In genomic region chr2:50495141-50496056, GRCm38 (mm10) we compare ENCODE assay signal across 24 mouse cellular contexts.
DNase-seq lines count a peak whose midpoint lies in the region; ATAC-seq and TF ChIP-seq lines count a peak whose summit lies in the region.
"Had no signal": no experiment of that assay in that cellular context is flagged by ENCODE, and none has a peak within 500 bp of the region (broad histone marks: within the 10 kb centered on the region; RNA-seq: fewer than 3 reads in every experiment).

No protein-coding gene starts in this region.

- H3K9me3 ChIP-seq in hindbrain, embryonic 10.5 days, result no peaks in the 10 kb centered on the region
- H3K9me3 ChIP-seq in hindbrain, embryonic 13.5 days, result no peaks in the 10 kb centered on the region
- no peaks in the 10 kb centered on the region for H3K9me3 ChIP-seq in limb, embryonic 14.5 days (ENCODE audit: control insufficient read depth, low read length)
- no peaks in the 10 kb centered on the region for H3K9me3 ChIP-seq in limb, embryonic 10.5 days (replicated peaks)
- no peaks in the 10 kb centered on the region for H3K9me3 ChIP-seq in embryonic facial prominence, embryonic 11.5 days (replicated peaks; ENCODE audit: control insufficient read depth, low read length)
- H3K9me3 ChIP-seq: forebrain, embryonic 13.5 days; limb, embryonic 13.5 days; liver, embryonic 13.5 days; megakaryocyte, embryonic 14.5 days; neural tube, embryonic 13.5 days had no signal

- H3K4me3 ChIP-seq in hindbrain, embryonic 10.5 days, result no peak overlapping the region
- H3K4me3 ChIP-seq in hindbrain, embryonic 13.5 days, result no peak overlapping the region
- no peak overlapping the region for H3K4me3 ChIP-seq in limb, embryonic 14.5 days (replicated peaks; ENCODE audit: low read length)
- no peak overlapping the region for H3K4me3 ChIP-seq in limb, embryonic 10.5 days
- H3K4me3 ChIP-seq in embryonic facial prominence, embryonic 11.5 days (ENCODE audit: low read depth, low read length), result no peak overlapping the region
- H3K4me3 ChIP-seq: forebrain, embryonic 13.5 days; layer of hippocampus, adult 2 months; limb, embryonic 13.5 days; liver, embryonic 13.5 days; megakaryocyte, embryonic 14.5 days; myocyte; neural tube, embryonic 13.5 days had no signal

- DNase-seq in hindbrain, embryonic 10.5 days (ENCODE audit: low spot score), result peak; percentile 12
- DNase-seq in limb, embryonic 14.5 days (ENCODE audit: low spot score), result peak; percentile 11
- DNase-seq in limb, embryonic 10.5 days (ENCODE audit: low spot score), result no peak
- DNase-seq in 3134 (ENCODE audit: extremely low read depth, insufficient read length, low spot score), result peak; percentile 11
- peak; percentile 32 for DNase-seq in embryonic facial prominence, embryonic 11.5 days (ENCODE audit: low spot score)
- DNase-seq in yolk sac, embryonic 10.5 days (ENCODE audit: low spot score), result no peak
- DNase-seq in cerebellum, adult 9-11 months, result no peak
- DNase-seq: cerebellum, adult 11-12 months; cerebellum, postnatal 14 days; kidney, postnatal 14 days; layer of hippocampus, postnatal 36 days; liver, embryonic 13.5 days; thymus, postnatal 25 days had no signal

- no peaks in the 10 kb centered on the region for H3K36me3 ChIP-seq in hindbrain, embryonic 10.5 days
- no peaks in the 10 kb centered on the region for H3K36me3 ChIP-seq in hindbrain, embryonic 13.5 days
- no peaks in the 10 kb centered on the region for H3K36me3 ChIP-seq in limb, embryonic 14.5 days (ENCODE audit: control insufficient read depth, insufficient read depth, low read length)
- H3K36me3 ChIP-seq in limb, embryonic 10.5 days, result no peaks in the 10 kb centered on the region
- H3K36me3 ChIP-seq in embryonic facial prominence, embryonic 11.5 days (replicated peaks; ENCODE audit: control insufficient read depth, insufficient read depth, low read depth, low read length), result no peaks in the 10 kb centered on the region
- H3K36me3 ChIP-seq: limb, embryonic 13.5 days; liver, embryonic 13.5 days; neural tube, embryonic 13.5 days had no signal

- H3K9ac ChIP-seq in hindbrain, embryonic 13.5 days, result no peak overlapping the region
- H3K9ac ChIP-seq in limb, embryonic 14.5 days (ENCODE audit: low read depth, low read length, severe bottlenecking), result no peak overlapping the region
- H3K9ac ChIP-seq in embryonic facial prominence, embryonic 11.5 days (replicated peaks; ENCODE audit: low read length), result no peak overlapping the region
- H3K9ac ChIP-seq: forebrain, embryonic 13.5 days; hindbrain, embryonic 14.5 days; limb, embryonic 13.5 days; liver, embryonic 13.5 days; neural tube, embryonic 13.5 days had no signal

- no peaks in the 10 kb centered on the region for H3K4me1 ChIP-seq in hindbrain, embryonic 10.5 days (replicated peaks)
- H3K4me1 ChIP-seq in hindbrain, embryonic 13.5 days (replicated peaks), result no peaks in the 10 kb centered on the region
- peaks cover 6% of the 10 kb centered on the region; the same call in 1 of the 2 replicates for H3K4me1 ChIP-seq in limb, embryonic 14.5 days (ENCODE audit: control insufficient read depth, insufficient read depth, low read length)
- H3K4me1 ChIP-seq in limb, embryonic 10.5 days, result no peaks in the 10 kb centered on the region
- H3K4me1 ChIP-seq in embryonic facial prominence, embryonic 11.5 days (ENCODE audit: control insufficient read depth, insufficient read depth, low read length), result no peaks in the 10 kb centered on the region
- H3K4me1 ChIP-seq: forebrain, embryonic 13.5 days; liver, embryonic 13.5 days; megakaryocyte, embryonic 14.5 days; neural tube, embryonic 13.5 days had no signal

- 73% methylated on average over 5 of the region's 5 CpGs for WGBS in hindbrain, embryonic 10.5 days
- 82% methylated on average over 5 of the region's 5 CpGs for whole genome bisulfite sequencing in hindbrain, embryonic 13.5 days
- WGBS in limb, embryonic 14.5 days, result 40% methylated on average over 5 of the region's 5 CpGs
- WGBS in limb, embryonic 10.5 days, result 66% methylated on average over 5 of the region's 5 CpGs
- WGBS in embryonic facial prominence, embryonic 11.5 days, result 53% methylated on average over 5 of the region's 5 CpGs

- H3K4me2 ChIP-seq in hindbrain, embryonic 13.5 days, result no peak overlapping the region
- no peak overlapping the region for H3K4me2 ChIP-seq in limb, embryonic 14.5 days (replicated peaks; ENCODE audit: low read depth, low read length, severe bottlenecking)
- no peak overlapping the region for H3K4me2 ChIP-seq in embryonic facial prominence, embryonic 11.5 days (ENCODE audit: low read depth, low read length)
- H3K4me2 ChIP-seq: forebrain, embryonic 13.5 days; hindbrain, embryonic 14.5 days; limb, embryonic 13.5 days; liver, embryonic 13.5 days; neural tube, embryonic 13.5 days had no signal

- H3K27me3 ChIP-seq in hindbrain, embryonic 10.5 days (ENCODE audit: insufficient read depth, poor library complexity, severe bottlenecking), result no peaks in the 10 kb centered on the region
- no peaks in the 10 kb centered on the region for H3K27me3 ChIP-seq in hindbrain, embryonic 13.5 days
- no peaks in the 10 kb centered on the region for H3K27me3 ChIP-seq in limb, embryonic 14.5 days (ENCODE audit: control insufficient read depth, insufficient read depth, low read length)
- no peaks in the 10 kb centered on the region for H3K27me3 ChIP-seq in limb, embryonic 10.5 days (ENCODE audit: low read depth, poor library complexity, severe bottlenecking)
- H3K27me3 ChIP-seq in embryonic facial prominence, embryonic 11.5 days (ENCODE audit: control insufficient read depth, insufficient read depth, low read length), result no peaks in the 10 kb centered on the region
- H3K27me3 ChIP-seq: forebrain, embryonic 13.5 days; limb, embryonic 13.5 days; liver, embryonic 13.5 days; megakaryocyte, embryonic 14.5 days; neural tube, embryonic 13.5 days; Patski had no signal

- TF ChIP-seq POLR2A in limb, embryonic 14.5 days (IDR thresholded peaks at IDR 0.05; ENCODE audit: borderline replicate concordance, extremely low read depth, insufficient read depth, insufficient read length), result no peak

- H3K27ac ChIP-seq in hindbrain, embryonic 10.5 days, result no peak overlapping the region
- no peak overlapping the region for H3K27ac ChIP-seq in hindbrain, embryonic 13.5 days
- H3K27ac ChIP-seq in limb, embryonic 14.5 days (replicated peaks; ENCODE audit: low read depth, low read length), result no peak overlapping the region
- no peak overlapping the region for H3K27ac ChIP-seq in limb, embryonic 10.5 days
- no peak overlapping the region for H3K27ac ChIP-seq in embryonic facial prominence, embryonic 11.5 days (replicated peaks; ENCODE audit: low read depth, low read length)
- H3K27ac ChIP-seq: forebrain, embryonic 13.5 days; hindbrain, embryonic 14.5 days; layer of hippocampus, adult 2 months; limb, embryonic 13.5 days; liver, embryonic 13.5 days; neural tube, embryonic 13.5 days had no signal

- no peak for ATAC-seq in hindbrain, embryonic 13.5 days (ENCODE audit: low FRiP score)
- ATAC-seq in limb, embryonic 14.5 days (ENCODE audit: low FRiP score, low read depth), result no peak
- no peak for ATAC-seq in embryonic facial prominence, embryonic 11.5 days (replicated peaks; ENCODE audit: insufficient number of reproducible peaks, low FRiP score, low TSS enrichment, low read depth)
- ATAC-seq: forebrain, embryonic 13.5 days; inflammation-experienced regulatory T-cells, adult 6 months; midbrain, embryonic 16.5 days; Patski had no signal

Comparison
In these comparisons a context has a peak if more than half of its experiments do, and no peak if none do; other contexts are left out.
1. DNase-seq: peak in hindbrain, embryonic 10.5 days (single experiment), limb, embryonic 14.5 days (single experiment), 3134 (single experiment) and embryonic facial prominence, embryonic 11.5 days (single experiment); none in limb, embryonic 10.5 days (single experiment), yolk sac, embryonic 10.5 days (single experiment) and cerebellum, adult 9-11 months (single experiment).